Mouse (Mus musculus) bone marrow macrophage, adult 2 months (primary cell): ENCODE measurements at regions not wholly inside any gene's neighbourhood (a gene's known extent, or its start where the extent isn't known, plus 50 kb on each side); places are given as distances from the start of the nearest gene placed in this dataset.

Experiments
- CTCF ChIP-seq: IDR thresholded peaks from 2 replicates; pipeline ENCODE4 v1.5.1; 2012; ENCODE audit warnings: low read depth, mild to moderate bottlenecking, low read length, moderate library complexity
- POLR2A ChIP-seq: IDR thresholded peaks from 2 replicates; pipeline ENCODE4 v1.6.1; 2012; ENCODE audit warnings: mild to moderate bottlenecking, low read depth, low read length, borderline replicate concordance

DNA sequence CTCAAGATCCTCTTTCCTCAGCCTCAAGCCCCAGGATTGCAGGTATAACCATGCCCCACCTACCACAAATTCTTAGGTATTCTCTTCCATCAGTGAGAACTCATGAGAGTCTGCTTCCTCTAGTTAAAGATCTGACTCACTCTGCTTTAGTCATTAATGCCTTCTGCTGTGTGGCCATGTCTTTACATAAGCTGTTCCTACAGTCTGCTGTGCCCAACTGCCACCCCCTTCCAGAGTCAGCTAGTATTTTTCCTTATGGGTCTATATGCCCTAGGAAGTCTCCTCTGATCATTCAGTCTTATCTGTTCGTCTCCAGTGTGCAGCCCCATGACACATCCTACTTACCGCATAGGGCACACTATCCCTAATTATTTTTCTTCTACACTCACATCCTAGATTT is 126.2 kb upstream of the Adra1d start:
- TF ChIP-seq POLR2A: no peak
- no peak for TF ChIP-seq CTCF
